8 mouse cellular contexts compared by ENCODE assay signal in genomic region chr8:92827243-92828034, GRCm38 (mm10). TPM values are rescaled to one million over a fixed set of nuclear protein-coding genes. Genes with fewer than 3 reads are reported as not detected.
DNase-seq lines count a peak whose midpoint lies in the region; ATAC-seq and TF ChIP-seq lines count a peak whose summit lies in the region.

Gene Mmp2 (plus strand): TSS chr8:92827291.

- peak within 1 kb of the TSS; percentile 72 for H3K4me2 ChIP-seq in kidney, postnatal 0 days (ENCODE audit: low read length)

- DNase-seq in WW6 (ENCODE audit: low read depth, low spot score): peak; percentile 33
- DNase-seq in embryo, embryonic 11.5 days (ENCODE audit: low read depth, low spot score): peak; percentile 53
- DNase-seq in heart, adult 8-10 months (ENCODE audit: low spot score): peak; percentile 70
- peak; percentile 75 for DNase-seq in kidney, postnatal 0 days (ENCODE audit: low spot score)
- DNase-seq in lung, postnatal 4 days: peak; percentile 74 to 89
- peak; percentile 15 for DNase-seq in testis, postnatal 14 days (ENCODE audit: low spot score)
- no peak for DNase-seq in left cerebral cortex, adult 11 months (ENCODE audit: low spot score)
- no peak for DNase-seq in left cerebral cortex, adult 8-10 months (ENCODE audit: low spot score in 2 of 2)

- peak; percentile 69 for ATAC-seq in kidney, postnatal 0 days (replicated peaks; ENCODE audit: low FRiP score, low read depth)

- H3K4me1 ChIP-seq in kidney, postnatal 0 days (replicated peaks; ENCODE audit: insufficient read depth, low read length): peaks cover 7% of the 10 kb centered on the region

- H3K9me3 ChIP-seq in kidney, postnatal 0 days (replicated peaks; ENCODE audit: low read length): no peaks in the 10 kb centered on the region

- 2% methylated on average over 37 of the region's 37 CpGs for WGBS in kidney, postnatal 0 days

- H3K27me3 ChIP-seq in kidney, postnatal 0 days (ENCODE audit: insufficient read depth, low read length): no peaks in the 10 kb centered on the region

- H3K9ac ChIP-seq in kidney, postnatal 0 days (ENCODE audit: low read depth, low read length): peak within 1 kb of the TSS; percentile 63

- TF ChIP-seq CTCF in kidney, postnatal 0 days (IDR thresholded peaks at IDR 0.05; ENCODE audit: low read depth): 0 out of 2 replicates have a peak, but pooled peaks have one; percentile 2

- H3K27ac ChIP-seq in kidney, postnatal 0 days: peak within 1 kb of the TSS; percentile 78

- H3K4me3 ChIP-seq in kidney, postnatal 0 days (replicated peaks; ENCODE audit: low read depth, low read length): peak within 1 kb of the TSS; percentile 51

- H3K36me3 ChIP-seq in kidney, postnatal 0 days (ENCODE audit: insufficient read depth, low read length): no peaks in the 10 kb centered on the region

RNA-seq across cellular contexts. Expression of gene Mmp2, which starts in this region (rescaled TPM):
- total RNA-seq in heart, adult 8-10 months (2022): 10 to 100 TPM; 40.5 to 55.1 (median 51.2) TPM
- polyA plus RNA-seq in kidney, postnatal 0 days (2015; fragmentation: Nextera tagmentation; extraction: Ambion mirVana): 126 and 136 TPM in 2 replicates
- total RNA-seq in left cerebral cortex, adult 8-10 months (2022): 1 to 10 TPM; 1.8 to 4.7 (median 4.1) TPM

Comparison
In these comparisons a context has a peak if more than half of its experiments do, and no peak if none do; other contexts are left out.
1. RNA of gene Mmp2 (total RNA-seq): 40.5 to 55.1 TPM in heart, adult 8-10 months; 1.8 to 4.7 TPM in left cerebral cortex, adult 8-10 months; every median in the first group is over 4 times any median in the second.
2. DNase-seq: peak in WW6 (single experiment), embryo, embryonic 11.5 days (single experiment), heart, adult 8-10 months (single experiment), kidney, postnatal 0 days (single experiment), lung, postnatal 4 days (2 of 2) and testis, postnatal 14 days (single experiment); none in left cerebral cortex, adult 11 months (single experiment) and left cerebral cortex, adult 8-10 months (0 of 2).